8 mouse cellular contexts compared by ENCODE assay signal in the genomic region with DNA sequence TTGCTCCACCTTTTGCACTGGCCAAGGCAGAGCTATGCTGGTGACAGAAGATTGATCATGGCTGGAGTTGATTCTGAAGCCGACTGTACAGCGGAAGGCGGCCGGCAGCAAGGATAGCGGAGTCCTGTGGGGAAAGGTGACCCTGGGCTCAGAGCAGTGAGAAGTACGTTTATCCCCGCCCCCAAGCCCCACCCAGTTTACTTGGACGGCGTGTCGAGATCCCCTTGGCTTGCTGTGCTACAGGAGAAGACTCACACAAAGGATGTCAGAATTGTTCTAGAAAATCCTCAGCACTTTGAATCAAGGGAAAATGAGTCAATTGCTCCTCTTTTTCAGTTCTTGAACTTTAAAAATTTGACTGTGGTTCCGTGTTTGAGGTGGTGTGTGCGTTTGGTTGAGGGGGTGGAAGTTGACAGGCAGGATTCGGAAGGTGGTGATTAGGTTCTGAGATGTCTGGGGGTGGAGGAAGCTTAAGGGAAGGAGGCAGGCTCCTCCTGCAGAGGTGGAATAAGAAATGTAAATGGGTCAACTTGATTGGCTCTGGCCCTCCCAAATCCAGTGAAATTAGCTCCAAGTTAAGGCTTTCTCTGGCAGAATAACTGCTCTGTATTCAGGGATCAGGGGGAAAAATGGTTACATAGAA.
A peak's percentile ranks its signal among the peaks of the same experiment; 100 is the strongest.
DNase-seq lines count a peak whose midpoint lies in the region; ATAC-seq and TF ChIP-seq lines count a peak whose summit lies in the region.

No protein-coding gene starts in this region.

- H3K27me3 ChIP-seq in forebrain, embryonic 11.5 days (ENCODE audit: control insufficient read depth, insufficient read depth, low read length), result no peaks in the 10 kb centered on the region
- H3K27me3 ChIP-seq in limb, embryonic 11.5 days (ENCODE audit: control insufficient read depth, insufficient read depth, low read length), result no peaks in the 10 kb centered on the region
- H3K27me3 ChIP-seq in midbrain, embryonic 13.5 days, result peaks cover 9% of the 10 kb centered on the region

- no peak overlapping the region for H3K9ac ChIP-seq in forebrain, embryonic 11.5 days (ENCODE audit: low read length)
- H3K9ac ChIP-seq in limb, embryonic 11.5 days (ENCODE audit: low read length), result no peak overlapping the region
- H3K9ac ChIP-seq in midbrain, embryonic 13.5 days (replicated peaks), result no peak overlapping the region

- DNase-seq in lung, adult 2 months, result no peak
- no peak for DNase-seq in lung, postnatal 25 days (ENCODE audit: low spot score)
- DNase-seq in forebrain, embryonic 11.5 days (ENCODE audit: low spot score), result no peak
- peak; percentile 45 for DNase-seq in limb, embryonic 11.5 days (ENCODE audit: low spot score)
- no peak for DNase-seq in cerebellum, postnatal 10 days
- DNase-seq in layer of hippocampus, adult 18-20 months (ENCODE audit: low spot score in 2 of 2), result no peak
- DNase-seq in ovary, adult 18-20 months (ENCODE audit: low spot score), result no peak

- H3K27ac ChIP-seq in forebrain, embryonic 11.5 days (ENCODE audit: low read depth, low read length), result no peak overlapping the region
- H3K27ac ChIP-seq in limb, embryonic 11.5 days (replicated peaks; ENCODE audit: low read depth, low read length), result no peak overlapping the region
- no peak overlapping the region for H3K27ac ChIP-seq in midbrain, embryonic 13.5 days

- peaks cover 24% of the 10 kb centered on the region for H3K4me1 ChIP-seq in lung, adult 2 months (ENCODE audit: control insufficient read depth, insufficient read depth, low read length)
- H3K4me1 ChIP-seq in forebrain, embryonic 11.5 days (replicated peaks; ENCODE audit: control insufficient read depth, insufficient read depth, low read length), result 0 out of 2 replicates have a peak, but pooled peaks cover 9% of the 10 kb centered on the region
- H3K4me1 ChIP-seq in limb, embryonic 11.5 days (ENCODE audit: control insufficient read depth, insufficient read depth, low read length), result no peaks in the 10 kb centered on the region
- H3K4me1 ChIP-seq in midbrain, embryonic 13.5 days (replicated peaks), result peaks cover 18% of the 10 kb centered on the region

- WGBS in lung, adult 2 months, result 6% methylated on average over 13 of the region's 13 CpGs
- 3% methylated on average over 13 of the region's 13 CpGs for WGBS in forebrain, embryonic 11.5 days
- 2% methylated on average over 13 of the region's 13 CpGs for WGBS in limb, embryonic 11.5 days
- WGBS in midbrain, embryonic 13.5 days, result 7% methylated on average over 13 of the region's 13 CpGs

- H3K4me2 ChIP-seq in forebrain, embryonic 11.5 days (ENCODE audit: low read depth, low read length, severe bottlenecking), result peak overlapping the region; percentile 21
- peak overlapping the region; percentile 41 for H3K4me2 ChIP-seq in limb, embryonic 11.5 days (ENCODE audit: low read depth, severe bottlenecking)
- H3K4me2 ChIP-seq in midbrain, embryonic 13.5 days (replicated peaks), result peak overlapping the region; percentile 39

- peak overlapping the region; percentile 25 for H3K4me3 ChIP-seq in lung, adult 2 months (replicated peaks; ENCODE audit: extremely low read depth, low read depth, low read length)
- no peak overlapping the region for H3K4me3 ChIP-seq in forebrain, embryonic 11.5 days (ENCODE audit: low read depth, low read length)
- no peak overlapping the region for H3K4me3 ChIP-seq in limb, embryonic 11.5 days (ENCODE audit: low read depth, low read length)
- peak overlapping the region; percentile 11; the same call in 1 of the 2 replicates for H3K4me3 ChIP-seq in midbrain, embryonic 13.5 days (replicated peaks)

- no peak for TF ChIP-seq CTCF in lung, adult 2 months (IDR thresholded peaks at IDR 0.05; ENCODE audit: insufficient read depth, low read length)

- TF ChIP-seq POLR2A in lung, adult 2 months (IDR thresholded peaks at IDR 0.05; ENCODE audit: borderline replicate concordance, extremely low read depth, low read depth, low read length), result no peak

- peak; percentile 47; the same call in 1 of the 2 replicates for ATAC-seq in forebrain, embryonic 11.5 days (replicated peaks; ENCODE audit: low FRiP score)
- ATAC-seq in limb, embryonic 11.5 days (ENCODE audit: insufficient number of reproducible peaks, low FRiP score, low TSS enrichment, low read depth), result no peak
- ATAC-seq in midbrain, embryonic 13.5 days, result no peak

- H3K36me3 ChIP-seq in forebrain, embryonic 11.5 days (ENCODE audit: control insufficient read depth, insufficient read depth, low read length), result no peaks in the 10 kb centered on the region
- H3K36me3 ChIP-seq in limb, embryonic 11.5 days (ENCODE audit: control insufficient read depth, insufficient read depth, low read length), result no peaks in the 10 kb centered on the region
- H3K36me3 ChIP-seq in midbrain, embryonic 13.5 days, result no peaks in the 10 kb centered on the region

- no peaks in the 10 kb centered on the region for H3K9me3 ChIP-seq in forebrain, embryonic 11.5 days (ENCODE audit: control insufficient read depth, low read length)
- no peaks in the 10 kb centered on the region for H3K9me3 ChIP-seq in limb, embryonic 11.5 days (ENCODE audit: control insufficient read depth, low read length)
- no peaks in the 10 kb centered on the region for H3K9me3 ChIP-seq in midbrain, embryonic 13.5 days

Comparison
In these comparisons a context has a peak if more than half of its experiments do, and no peak if none do; other contexts are left out.
1. H3K4me3 ChIP-seq: peak in lung, adult 2 months (single experiment) and midbrain, embryonic 13.5 days (single experiment); none in forebrain, embryonic 11.5 days (single experiment) and limb, embryonic 11.5 days (single experiment).
2. Peak in every context shown above with its lines, with median percentiles within 50 percentile points of each other: H3K4me2 ChIP-seq.